Mouse (Mus musculus): ENCODE results near the gene Gm43552. TPM values are rescaled to one million over a fixed set of nuclear protein-coding genes. Genes with fewer than 3 reads are reported as not detected.
"Not testable (repeated sequence)": the region's sequence is repeated elsewhere in the genome, so short reads cannot be mapped to it uniquely, and the experiment has no call there.

The Gm43552 gene
- total RNA-seq, 2 experiments from 2014 or later = 1.3 TPM; not detected in 1

- DNase-seq = no peak
- intact Hi-C loops (cut with DNase I) = no loop called here
These were observed 8.8 kb upstream of the Gm43552 start for GRCm38 (mm10) chr5:65501407-65501806.

GRCm38 (mm10) chr5:65500231-65500630 is 7.6 kb upstream of the Gm43552 start:
- no peak for DNase-seq
- intact Hi-C loops (cut with DNase I) = no loop called here

GRCm38 (mm10) chr5:65491767-65492715 is 592 bp downstream of the Gm43552 start:
- DNase-seq = peak; percentile 76 to 77
- intact Hi-C loops (cut with DNase I) = loop anchor here (2.0 to 5.0 kb wide), 5 partner anchors 45 to 270 kb away; partner anchors contain the start of genes N4bp2, Pds5a, Smim14 and Ube2k

- intact Hi-C loops (cut with DNase I) = loop anchor here (5.0 kb wide), 4 partner anchors 53 to 272 kb away; partner anchors contain the start of genes N4bp2, Pds5a and Ugdh
- no peak for DNase-seq
These were observed 2.8 kb downstream of the Gm43552 start for GRCm38 (mm10) chr5:65489830-65490229.

- peak; percentile 47 to 48 for DNase-seq
- intact Hi-C loops (cut with DNase I) = no loop called here
These were observed 3.9 kb downstream of the Gm43552 start for GRCm38 (mm10) chr5:65488725-65489124.

- intact Hi-C loops (cut with DNase I) = no loop called here
- no peak for DNase-seq
These were observed 5.3 kb downstream of the Gm43552 start for GRCm38 (mm10) chr5:65487381-65487780.

- no peak for DNase-seq
- intact Hi-C loops (cut with DNase I) = no loop called here
These were observed 6.1 kb downstream of the Gm43552 start for GRCm38 (mm10) chr5:65486514-65486913.

- intact Hi-C loops (cut with DNase I) = no loop called here
These were observed 9.6 kb downstream of the Gm43552 start for GRCm38 (mm10) chr5:65482996-65483395.

GRCm38 (mm10) chr5:65480511-65480910 is 12.1 kb downstream of the Gm43552 start:
- intact Hi-C loops (cut with DNase I) = no loop called here
- no peak for DNase-seq

More at GRCm38 (mm10) chr5:65482996-65483395, 9.6 kb downstream of the Gm43552 start:
- DNase-seq = no peak

GRCm38 (mm10) chr5:65479681-65480445 is 12.8 kb downstream of the Gm43552 start:
- no peak for DNase-seq
- intact Hi-C loops (cut with DNase I) = loop anchor here (5.0 kb wide), 1 partner anchor 48 kb away; no protein-coding TSS in a partner anchor

- intact Hi-C loops (cut with DNase I) = loop anchor here (5.0 kb wide), 1 partner anchor 46 kb away; no protein-coding TSS in a partner anchor
- DNase-seq = peak; percentile 45 to 55
These were observed 14.4 kb downstream of the Gm43552 start for GRCm38 (mm10) chr5:65478224-65478623.

- intact Hi-C loops (cut with DNase I) = loop anchor here (5.0 kb wide), 1 partner anchor 44 kb away; no protein-coding TSS in a partner anchor
- DNase-seq = not testable (repeated sequence)
These were observed 15.9 kb downstream of the Gm43552 start for GRCm38 (mm10) chr5:65476739-65477138.

GRCm38 (mm10) chr5:65475806-65476205 is 16.8 kb downstream of the Gm43552 start:
- intact Hi-C loops (cut with DNase I) = loop anchor here (5.0 kb wide), 1 partner anchor 44 kb away; no protein-coding TSS in a partner anchor
- DNase-seq = no peak

- DNase-seq = no peak
These were observed 22.9 kb downstream of the Gm43552 start for GRCm38 (mm10) chr5:65469766-65470165.

GRCm38 (mm10) chr5:65466911-65467310 is 25.7 kb downstream of the Gm43552 start:
- DNase-seq = no peak
- intact Hi-C loops (cut with DNase I) = no loop called here

More at GRCm38 (mm10) chr5:65469766-65470165, 22.9 kb downstream of the Gm43552 start:
- intact Hi-C loops (cut with DNase I) = no loop called here

- intact Hi-C loops (cut with DNase I) = no loop called here
These were observed 32.3 kb downstream of the Gm43552 start for GRCm38 (mm10) chr5:65460361-65460760.

GRCm38 (mm10) chr5:65459454-65459853 is 33.2 kb downstream of the Gm43552 start:
- no peak for DNase-seq

More at GRCm38 (mm10) chr5:65460361-65460760, 32.3 kb downstream of the Gm43552 start:
- DNase-seq = no peak

GRCm38 (mm10) chr5:65457846-65458245 is 34.8 kb downstream of the Gm43552 start:
- intact Hi-C loops (cut with DNase I) = no loop called here
- DNase-seq = peak in 1 of 2 experiments; percentile 43

More at GRCm38 (mm10) chr5:65459454-65459853, 33.2 kb downstream of the Gm43552 start:
- intact Hi-C loops (cut with DNase I) = no loop called here

- intact Hi-C loops (cut with DNase I) = no loop called here
These were observed 35.4 kb downstream of the Gm43552 start for GRCm38 (mm10) chr5:65457086-65457827.

GRCm38 (mm10) chr5:65454771-65455170 is 37.9 kb downstream of the Gm43552 start:
- peak; percentile 45 to 51 for DNase-seq
- intact Hi-C loops (cut with DNase I) = no loop called here

More at GRCm38 (mm10) chr5:65457086-65457827, 35.4 kb downstream of the Gm43552 start:
- DNase-seq = peak; percentile 25 to 51
